In genomic region chr17:44204787-44205186, GRCm38 (mm10) we compare ENCODE assay signal across 18 mouse cellular contexts.
"Had no signal": no experiment of that assay in that cellular context is flagged by ENCODE, and none has a peak within 500 bp of the region (broad histone marks: within the 10 kb centered on the region; RNA-seq: fewer than 3 reads in every experiment).

No protein-coding gene starts in this region.

- H3K4me2 ChIP-seq: lung, embryonic 14.5 days; midbrain, embryonic 12.5 days; neural tube, embryonic 13.5 days; neural tube, embryonic 15.5 days; stomach, embryonic 15.5 days had no signal

- H3K4me3 ChIP-seq: midbrain, embryonic 10.5 days; midbrain, embryonic 12.5 days; neural tube, embryonic 13.5 days; neural tube, embryonic 15.5 days; stomach, embryonic 15.5 days had no signal

- DNase-seq: lung, adult 18-20 months; lung, embryonic 14.5 days; lung, postnatal 10 days; lung, postnatal 4 days; midbrain, embryonic 14.5 days; retina, postnatal 1 day; right cerebral cortex, adult 18-20 months; right cerebral cortex, postnatal 25 days; right cerebral cortex, postnatal 4 days; spleen, adult 18-20 months; thymus, postnatal 14 days; thymus, postnatal 36 days had no signal

- H3K4me1 ChIP-seq: midbrain, embryonic 10.5 days; midbrain, embryonic 12.5 days; neural tube, embryonic 13.5 days; neural tube, embryonic 15.5 days; stomach, embryonic 15.5 days had no signal

- H3K36me3 ChIP-seq: midbrain, embryonic 10.5 days; midbrain, embryonic 12.5 days; neural tube, embryonic 13.5 days; neural tube, embryonic 15.5 days; stomach, embryonic 15.5 days had no signal

- H3K9me3 ChIP-seq: midbrain, embryonic 10.5 days; midbrain, embryonic 12.5 days; neural tube, embryonic 13.5 days; neural tube, embryonic 15.5 days; stomach, embryonic 15.5 days had no signal

- H3K9ac ChIP-seq: lung, embryonic 14.5 days; midbrain, embryonic 12.5 days; neural tube, embryonic 13.5 days; neural tube, embryonic 15.5 days; stomach, embryonic 15.5 days had no signal

- H3K27ac ChIP-seq: midbrain, embryonic 10.5 days; midbrain, embryonic 12.5 days; neural tube, embryonic 13.5 days; neural tube, embryonic 15.5 days; stomach, embryonic 15.5 days; stomach, postnatal 0 days had no signal

- H3K27me3 ChIP-seq: midbrain, embryonic 12.5 days; neural tube, embryonic 13.5 days; neural tube, embryonic 15.5 days; stomach, embryonic 15.5 days had no signal
